Mouse (Mus musculus) telencephalon, adult 2 months (tissue): ENCODE measurements around the gene Itga3.
A peak's percentile ranks its signal among the peaks of the same experiment; 100 is the strongest.

Source experiments
- DNase-seq: peaks from one replicate; pipeline ENCODE4 v3.0.0-alpha.2; 2011; ENCODE audit warnings: low read depth, low spot score

Gene Itga3

GRCm38 (mm10) chr11:95071266-95071665 is 5.3 kb downstream of the Itga3 start:
- no peak for DNase-seq

GRCm38 (mm10) chr11:95070140-95071107 is 6.2 kb downstream of the Itga3 start:
- DNase-seq: no peak

- no peak for DNase-seq
These were observed 7.2 kb downstream of the Itga3 start for GRCm38 (mm10) chr11:95069226-95069957.

DNA sequence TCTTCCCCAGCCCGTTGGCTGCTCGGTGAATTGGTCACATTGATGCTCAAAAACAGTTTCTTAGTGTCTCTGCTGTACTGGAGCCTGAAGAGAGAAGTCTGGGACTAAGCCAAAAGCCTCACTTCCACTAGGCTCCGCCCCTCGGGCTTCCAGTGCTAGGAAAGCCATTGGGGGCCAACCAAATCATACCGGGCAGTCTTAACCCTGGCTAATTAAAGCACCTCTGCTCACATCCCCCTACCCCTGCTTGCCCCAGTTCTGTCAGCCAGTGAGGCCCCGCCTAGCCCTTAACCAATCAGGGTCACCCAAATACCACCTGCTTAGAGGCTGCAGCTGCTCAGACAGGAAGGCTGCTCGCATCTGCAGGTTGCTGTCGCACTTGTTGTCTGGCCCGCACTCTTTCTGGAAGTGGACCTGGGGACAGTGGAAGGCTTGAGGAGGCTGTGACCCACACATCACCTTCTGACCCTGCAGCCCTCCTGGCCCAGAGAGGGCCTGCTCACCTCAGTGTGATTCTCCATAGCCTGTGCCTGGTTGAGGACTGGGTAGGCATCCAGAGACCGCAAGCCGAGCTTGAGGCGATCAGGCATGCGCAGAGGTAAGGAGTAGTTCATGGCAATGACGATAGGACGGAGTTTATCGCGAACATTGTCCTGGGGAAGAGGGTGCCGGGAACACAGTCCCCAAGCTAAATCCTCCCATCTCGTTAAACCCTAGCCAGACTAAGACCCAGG is 19.7 kb downstream of the Itga3 start:
- DNase-seq: no peak

DNA sequence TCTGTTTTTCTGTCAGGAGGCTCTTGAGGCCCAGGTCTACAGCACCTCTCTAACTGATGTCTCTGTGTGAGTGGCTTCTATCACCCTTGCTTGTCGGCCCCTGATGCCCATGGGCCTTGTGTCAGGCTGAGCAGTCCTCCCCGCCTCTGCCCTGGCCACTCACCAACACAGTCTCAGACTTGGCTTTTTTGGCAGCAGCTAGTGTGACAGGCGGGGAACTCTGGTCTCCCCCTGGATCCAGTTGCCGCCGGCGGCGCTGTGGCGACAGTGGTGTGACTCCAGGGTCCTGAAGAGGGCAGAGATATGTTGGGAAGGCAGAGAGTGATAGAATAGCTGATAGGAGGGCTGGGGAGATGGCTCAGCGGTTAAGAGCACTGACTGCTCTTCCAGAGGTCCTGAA is 23.5 kb downstream of the Itga3 start:
- DNase-seq: no peak

- no peak for DNase-seq
These were observed 29.5 kb downstream of the Itga3 start for GRCm38 (mm10) chr11:95046980-95047680.

DNA sequence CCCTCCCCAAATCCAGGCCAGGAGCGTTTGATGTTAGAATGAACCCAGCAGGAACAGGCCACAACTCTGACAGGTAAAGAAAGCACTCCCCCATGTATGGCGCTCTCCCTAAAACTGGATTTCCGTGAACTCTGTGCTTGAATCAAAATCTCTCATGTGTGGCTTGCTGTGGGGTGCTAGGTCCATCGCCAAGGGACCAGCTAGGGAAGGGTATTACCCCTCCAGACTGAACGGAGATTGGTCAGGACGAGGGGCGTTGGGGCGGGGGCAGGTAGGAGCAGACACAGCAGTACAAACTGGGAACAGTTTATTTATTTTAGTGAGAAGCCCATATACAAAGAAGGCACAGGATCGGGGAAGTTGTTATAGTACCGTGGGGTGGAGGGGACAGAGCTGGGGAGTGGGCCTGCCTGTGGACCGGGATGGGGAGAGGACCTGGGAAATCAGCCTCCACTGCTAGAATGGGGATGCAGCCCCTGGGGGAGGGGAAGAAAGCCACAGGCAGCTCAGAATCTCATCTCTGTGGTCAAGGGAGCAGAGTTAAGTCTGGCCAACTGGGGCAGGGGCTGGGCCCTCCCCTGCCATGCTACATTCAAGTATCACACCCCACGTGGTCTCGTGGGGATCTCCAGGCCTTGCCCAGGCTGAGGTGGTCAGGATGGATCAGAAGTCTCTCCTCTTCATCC is 32.3 kb downstream of the Itga3 start:
- no peak for DNase-seq

DNA sequence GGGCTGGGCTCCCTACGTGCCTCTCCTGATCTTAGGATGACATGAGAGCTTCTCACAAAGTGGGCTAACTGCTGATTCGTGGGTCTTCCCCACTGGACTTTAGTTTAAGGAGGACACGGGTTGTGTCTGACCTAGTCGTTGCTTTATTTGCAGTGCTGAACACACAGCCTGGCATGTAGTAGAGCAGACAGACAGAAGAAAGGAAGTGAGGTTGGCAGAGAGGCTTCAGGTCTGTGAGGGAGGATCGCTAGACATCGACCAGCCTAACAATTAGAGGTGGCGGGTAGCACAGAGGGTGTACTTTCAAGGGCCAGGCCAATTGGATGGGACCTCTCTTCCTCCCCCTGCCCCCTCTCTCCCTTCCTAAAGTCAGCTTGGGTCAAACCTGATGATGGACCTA is 33.0 kb downstream of the Itga3 start:
- no peak for DNase-seq

DNA sequence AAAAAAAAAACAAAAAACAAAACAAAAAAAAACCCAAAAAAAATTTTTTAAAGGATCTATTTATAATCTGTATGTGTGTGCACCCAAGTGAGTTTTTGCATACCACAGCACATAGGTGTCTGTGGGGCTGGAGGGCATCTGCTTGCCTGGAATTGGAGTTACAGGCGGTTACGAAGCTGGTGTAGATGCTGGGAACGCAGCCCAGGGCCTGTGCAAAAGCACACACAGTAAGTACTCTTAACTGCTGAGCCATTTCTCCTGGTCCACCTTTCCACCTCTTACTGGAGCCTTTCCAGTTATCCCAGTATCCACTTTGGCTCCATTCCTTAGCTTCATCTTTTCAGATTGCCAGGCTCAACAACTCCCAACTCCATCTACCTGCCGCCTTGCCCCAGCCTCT is 33.5 kb downstream of the Itga3 start:
- no peak for DNase-seq

DNA sequence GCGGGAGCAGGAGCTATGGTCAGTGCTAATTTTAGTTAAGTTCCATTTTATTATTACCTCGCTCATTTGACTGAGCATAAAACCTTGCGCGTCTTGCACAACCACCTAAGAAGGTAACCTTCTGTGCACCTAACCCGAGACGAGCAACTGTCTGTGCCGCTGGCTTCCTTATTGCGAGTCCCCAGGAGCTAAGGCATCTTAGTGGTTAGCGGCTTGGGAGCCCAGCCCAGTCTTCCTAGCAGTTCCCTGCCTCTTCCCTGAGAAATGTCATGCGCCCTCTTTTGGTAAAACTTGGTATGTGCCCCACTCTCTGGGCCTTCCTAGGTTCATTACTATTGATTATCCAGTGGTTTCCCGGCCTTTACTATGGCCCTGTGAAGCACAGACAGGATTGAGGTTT is 34.5 kb downstream of the Itga3 start:
- peak; percentile 82 for DNase-seq

DNA sequence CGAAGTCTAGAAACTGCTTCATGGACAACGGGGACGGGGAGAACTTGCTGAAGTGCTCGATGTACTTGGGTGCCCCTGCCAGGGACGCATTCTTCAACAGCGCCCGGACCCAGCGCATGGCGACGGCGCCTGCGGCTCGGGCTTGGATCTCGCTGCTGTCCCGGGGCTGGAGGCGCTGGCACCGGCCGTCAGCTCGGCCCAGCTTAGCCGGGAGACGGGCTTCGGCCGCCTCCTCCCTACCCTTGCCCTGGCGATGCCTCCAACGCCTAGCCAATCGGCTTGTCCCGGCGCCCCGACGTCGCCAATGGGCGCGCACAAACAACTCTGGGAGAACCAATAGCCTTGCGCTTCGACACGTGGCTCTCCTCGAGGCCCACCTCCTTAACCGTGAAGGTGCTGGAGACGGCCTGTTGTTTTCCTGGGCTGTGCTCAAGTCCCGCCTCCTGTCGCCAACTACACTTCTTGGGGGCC is 35.4 kb downstream of the Itga3 start, which contains the start of gene Pdk2:
TSS of gene Pdk2 (minus strand) at position 216 of the 471 bp plus-strand sequence.
- DNase-seq: peak; percentile 97

DNA sequence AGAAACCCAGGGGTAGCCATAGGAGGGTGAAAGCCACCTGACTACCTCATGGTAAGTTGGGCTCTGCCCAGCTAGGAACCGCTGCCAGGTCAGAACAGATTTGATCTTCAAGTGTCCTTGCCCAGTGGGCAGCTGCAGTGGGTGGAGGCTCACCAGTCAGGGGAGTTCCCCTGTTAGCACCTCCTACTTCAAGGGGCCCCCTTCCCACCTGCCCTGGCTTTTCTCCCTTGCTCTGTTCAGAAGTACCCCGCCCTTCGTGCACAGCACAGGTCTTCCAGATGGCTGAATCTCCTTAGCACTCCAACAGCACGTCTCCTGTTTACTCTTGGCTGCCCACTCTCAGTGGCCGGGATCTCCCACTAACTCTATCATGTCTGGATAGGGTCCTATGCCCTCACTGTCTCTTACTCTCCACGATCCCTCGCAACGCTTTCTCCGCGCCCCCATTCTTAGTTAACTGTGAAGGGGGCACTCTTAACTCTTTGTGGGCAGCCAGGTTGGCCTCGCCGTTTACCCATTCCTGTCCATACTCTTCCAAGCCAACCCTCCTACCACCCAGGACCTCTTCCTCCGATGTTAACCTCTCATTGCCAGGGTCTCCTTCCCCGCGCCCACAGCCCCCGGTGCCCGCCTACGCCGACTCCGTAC is 36.0 kb downstream of the Itga3 start:
- peak; percentile 23 for DNase-seq

- no peak for DNase-seq
These were observed 36.8 kb downstream of the Itga3 start for GRCm38 (mm10) chr11:95039766-95040165.

DNA sequence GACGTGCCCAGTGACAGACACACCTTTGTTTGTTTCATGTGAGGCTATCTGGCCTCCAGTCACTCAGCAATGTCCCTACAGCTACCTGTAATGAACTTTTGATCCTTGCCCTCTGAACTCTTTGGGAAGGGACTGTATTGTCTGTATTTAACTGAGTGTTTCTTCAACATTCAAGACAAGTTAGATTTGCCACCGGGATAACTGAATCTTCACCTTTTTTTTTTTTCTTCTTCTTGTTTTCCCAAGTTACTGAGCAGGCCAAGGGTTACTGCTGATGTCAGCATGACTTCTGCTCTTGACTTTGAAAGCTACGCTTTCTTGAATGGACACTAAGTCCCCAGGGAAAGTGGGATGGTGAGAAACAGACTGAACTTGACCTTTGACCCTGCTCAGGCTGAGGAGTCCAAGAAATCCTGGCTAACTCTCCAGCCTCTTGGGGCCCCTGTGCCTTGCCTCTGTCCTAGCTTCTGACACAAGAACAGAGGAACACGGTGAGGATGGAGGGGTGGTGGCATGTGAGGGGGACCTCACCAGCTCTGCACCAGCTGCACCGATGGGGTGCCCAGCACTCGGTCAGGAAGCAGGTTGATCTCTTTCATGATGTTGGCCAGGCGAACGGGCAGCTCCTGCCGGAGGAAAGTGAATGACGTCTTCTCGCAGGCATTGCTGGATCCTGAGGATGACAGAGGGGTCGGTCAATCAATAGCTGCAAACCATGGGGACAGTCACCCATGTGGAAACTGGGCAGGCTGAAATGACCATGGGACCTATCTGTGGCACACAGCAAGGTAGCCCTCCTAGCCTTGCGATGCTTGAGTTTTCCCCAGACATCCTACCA is 37.6 kb downstream of the Itga3 start:
- no peak for DNase-seq

DNA sequence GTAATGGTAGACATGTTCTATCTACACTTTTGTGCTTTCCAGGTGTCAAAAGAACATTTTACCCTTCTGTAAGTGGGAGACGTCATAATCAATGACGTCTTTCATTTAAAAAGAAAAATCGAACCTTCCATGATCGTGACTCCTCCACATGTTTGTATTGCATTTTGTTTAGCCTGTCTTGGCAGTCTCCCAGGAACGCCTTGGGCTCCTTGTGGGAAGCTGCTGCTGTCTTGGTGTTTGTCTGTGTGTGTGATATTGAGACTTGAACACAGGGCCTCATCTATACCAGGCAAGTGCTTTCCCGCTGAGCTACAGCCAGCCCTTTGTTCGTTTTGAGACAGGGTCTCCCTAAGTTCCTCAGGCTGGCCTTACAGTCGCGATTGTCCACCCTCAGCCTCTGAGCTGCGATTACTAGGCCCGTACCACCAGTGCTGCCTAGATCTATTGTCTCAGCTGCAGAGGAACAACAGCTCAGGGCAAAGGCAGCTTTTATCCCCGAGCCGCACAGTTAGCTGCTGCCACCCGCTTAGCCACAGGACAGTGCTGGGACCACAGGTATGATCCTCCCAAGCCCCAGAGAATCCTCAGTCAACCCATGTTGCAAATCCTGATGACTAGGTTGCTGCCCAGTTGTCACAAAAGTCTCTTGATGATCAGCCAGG is 38.3 kb downstream of the Itga3 start:
- peak; percentile 23 for DNase-seq

GRCm38 (mm10) chr11:95037306-95037705 is 39.3 kb downstream of the Itga3 start:
- peak; percentile 35 for DNase-seq

GRCm38 (mm10) chr11:95036521-95036920 is 40.1 kb downstream of the Itga3 start:
- no peak for DNase-seq

- peak; percentile 67 for DNase-seq
These were observed 41.7 kb downstream of the Itga3 start for GRCm38 (mm10) chr11:95034902-95035301.

DNA sequence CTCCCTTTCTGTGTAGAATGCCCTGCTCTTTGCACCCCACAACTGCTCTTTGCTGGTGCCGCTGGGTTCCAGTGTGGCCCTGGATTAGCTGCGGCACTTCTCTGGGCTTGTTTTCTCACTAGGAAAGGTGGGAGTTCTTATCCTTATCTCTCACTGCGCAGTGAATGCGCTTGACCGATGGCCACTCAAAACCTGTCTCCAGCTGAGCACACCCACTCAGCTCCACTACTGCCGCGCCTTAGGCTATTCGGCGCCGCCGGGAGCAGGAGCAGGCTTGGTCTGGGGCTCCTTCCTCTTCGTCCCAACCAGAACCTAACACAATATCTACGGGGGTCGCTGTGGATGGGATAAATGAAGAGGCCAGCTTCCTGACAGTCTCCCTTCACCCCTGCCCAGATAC is 43.0 kb downstream of the Itga3 start:
- no peak for DNase-seq
